29 mouse cellular contexts compared by ENCODE assay signal in genomic region chr1:90214021-90214420, GRCm38 (mm10). TPM values are rescaled to one million over a fixed set of nuclear protein-coding genes. Genes with fewer than 3 reads are reported as not detected.
"Had no signal": no experiment of that assay in that cellular context is flagged by ENCODE, and none has a peak within 500 bp of the region (broad histone marks: within the 10 kb centered on the region; RNA-seq: fewer than 3 reads in every experiment).

No protein-coding gene starts in this region.

- H3K9me3 ChIP-seq: embryonic facial prominence, embryonic 12.5 days; embryonic facial prominence, embryonic 15.5 days; forebrain, embryonic 10.5 days; forebrain, embryonic 12.5 days; forebrain, embryonic 13.5 days; forebrain, embryonic 15.5 days had no signal

- H3K9ac ChIP-seq: embryonic facial prominence, embryonic 12.5 days; embryonic facial prominence, embryonic 13.5 days; embryonic facial prominence, embryonic 15.5 days; forebrain, embryonic 12.5 days; forebrain, embryonic 13.5 days; forebrain, embryonic 15.5 days; forebrain, postnatal 0 days had no signal

- H3K27ac ChIP-seq: embryonic facial prominence, embryonic 10.5 days; embryonic facial prominence, embryonic 12.5 days; embryonic facial prominence, embryonic 15.5 days; forebrain, embryonic 10.5 days; forebrain, embryonic 12.5 days; forebrain, embryonic 13.5 days had no signal

- DNase-seq: cerebellum, adult 2 months; cerebellum, adult 8-10 months; cerebellum, adult 9-10 months; cerebellum, adult 9-11 months; cerebellum, postnatal 10 days; cerebellum, postnatal 14 days; cerebellum, postnatal 25 days; cerebellum, postnatal 36 days; embryo, embryonic 11 days; forebrain, postnatal 0 days; gastrocnemius, adult 2 months; gastrocnemius, postnatal 10 days; gastrocnemius, postnatal 14 days; gastrocnemius, postnatal 25 days; gastrocnemius, postnatal 36 days; heart, adult 2 months had no signal

- H3K27me3 ChIP-seq: embryonic facial prominence, embryonic 12.5 days; embryonic facial prominence, embryonic 13.5 days; embryonic facial prominence, embryonic 15.5 days; forebrain, embryonic 12.5 days; forebrain, embryonic 13.5 days; forebrain, embryonic 15.5 days had no signal

- H3K4me2 ChIP-seq: embryonic facial prominence, embryonic 12.5 days; embryonic facial prominence, embryonic 13.5 days; embryonic facial prominence, embryonic 15.5 days; forebrain, embryonic 12.5 days; forebrain, embryonic 13.5 days; forebrain, embryonic 15.5 days had no signal

- H3K4me3 ChIP-seq: embryonic facial prominence, embryonic 10.5 days; embryonic facial prominence, embryonic 12.5 days; embryonic facial prominence, embryonic 13.5 days; embryonic facial prominence, embryonic 15.5 days; erythroblast, embryonic 14.5 days; forebrain, embryonic 10.5 days; forebrain, embryonic 12.5 days; forebrain, embryonic 13.5 days; forebrain, embryonic 15.5 days; gastrocnemius, adult 2 months; heart, adult 2 months had no signal

- ATAC-seq: forebrain, embryonic 13.5 days; forebrain, embryonic 14.5 days; forebrain, embryonic 15.5 days; forebrain, embryonic 16.5 days; forebrain, postnatal 0 days had no signal

RNA-seq across cellular contexts. Expression of gene Ackr3, which starts 10.2 kb away (rescaled TPM):
- total RNA-seq: common myeloid progenitor, adult 5-6 weeks; granulocyte monocyte progenitor cell, adult 5-6 weeks had no signal
- polyA plus RNA-seq: erythroblast, embryonic 14.5 days had no signal
